Mouse (Mus musculus): ENCODE data around the gene Ccin.

- TF ChIP-seq CTCF (IDR thresholded peaks at IDR 0.05; ENCODE audit: control insufficient read depth, insufficient read depth, low read length) (no peak), POLR2A (IDR thresholded peaks at IDR 0.05; ENCODE audit: borderline replicate concordance, control insufficient read depth, low read depth, low read length) (no peak)
Measured at GRCm38 (mm10) chr4:43942421-43942820, 40.9 kb upstream of the Ccin start.
